Mouse (Mus musculus): ENCODE results near the gene Vmn2r83.

The Vmn2r83 gene

GRCm38 (mm10) chr10:79537781-79538180 lies 69.2 kb downstream of the Vmn2r83 start:
- DNase-seq (ENCODE audit: low spot score) = no peak

- DNase-seq (ENCODE audit: low spot score) = peak; percentile 61
Measured at GRCm38 (mm10) chr10:79538323-79538722, 69.8 kb downstream of the Vmn2r83 start.

- no peak for DNase-seq (ENCODE audit: low spot score)
Measured at GRCm38 (mm10) chr10:79538873-79539272, 70.3 kb downstream of the Vmn2r83 start.

GRCm38 (mm10) chr10:79539701-79540495 lies 71.4 kb downstream of the Vmn2r83 start:
- no peak for DNase-seq (ENCODE audit: low spot score)

GRCm38 (mm10) chr10:79540746-79541145 lies 72.2 kb downstream of the Vmn2r83 start:
- DNase-seq (ENCODE audit: low spot score) = no peak

GRCm38 (mm10) chr10:79541522-79541921 lies 73.0 kb downstream of the Vmn2r83 start:
- no peak for DNase-seq (ENCODE audit: low spot score)

GRCm38 (mm10) chr10:79542171-79542570 lies 73.6 kb downstream of the Vmn2r83 start:
- no peak for DNase-seq (ENCODE audit: low spot score)
